ENCODE assay signal across 24 mouse cellular contexts in the genomic region with DNA sequence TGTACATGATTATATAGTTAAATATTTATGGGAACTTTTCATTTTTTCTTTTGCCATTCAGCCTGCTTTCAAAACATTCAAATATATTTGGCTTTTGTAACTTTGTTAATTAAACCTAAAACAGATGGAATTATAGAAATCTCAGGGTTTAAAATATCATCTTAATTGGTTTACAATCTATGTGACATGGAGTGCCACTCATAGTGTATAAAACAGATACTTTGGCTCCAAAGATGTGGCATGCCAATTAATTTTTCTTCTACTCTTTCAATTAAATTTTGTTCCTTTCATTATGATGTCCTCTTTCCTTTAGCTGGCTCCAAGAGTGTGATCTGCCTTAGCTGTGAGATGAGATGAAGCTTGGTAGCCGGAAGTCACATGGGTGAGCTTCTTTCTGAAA.
DNase-seq lines count a peak whose midpoint lies in the region; ATAC-seq and TF ChIP-seq lines count a peak whose summit lies in the region.
"Had no signal": no experiment of that assay in that cellular context is flagged by ENCODE, and none has a peak within 500 bp of the region (broad histone marks: within the 10 kb centered on the region; RNA-seq: fewer than 3 reads in every experiment).

No protein-coding gene starts in this region.

- no peak overlapping the region for H3K9ac ChIP-seq in forebrain, embryonic 13.5 days
- H3K9ac ChIP-seq in forebrain, embryonic 12.5 days: no peak overlapping the region
- no peak overlapping the region for H3K9ac ChIP-seq in hindbrain, embryonic 14.5 days
- no peak overlapping the region for H3K9ac ChIP-seq in hindbrain, embryonic 11.5 days (ENCODE audit: low read depth, low read length)
- no peak overlapping the region for H3K9ac ChIP-seq in neural tube, embryonic 15.5 days (replicated peaks)
- H3K9ac ChIP-seq: embryonic facial prominence, embryonic 15.5 days; heart, embryonic 12.5 days; hindbrain, embryonic 12.5 days had no signal

- H3K9me3 ChIP-seq in forebrain, embryonic 13.5 days (replicated peaks): no peaks in the 10 kb centered on the region
- no peaks in the 10 kb centered on the region for H3K9me3 ChIP-seq in forebrain, embryonic 12.5 days
- H3K9me3 ChIP-seq in hindbrain, embryonic 14.5 days (ENCODE audit: control insufficient read depth, low read length): no peaks in the 10 kb centered on the region
- no peaks in the 10 kb centered on the region for H3K9me3 ChIP-seq in hindbrain, embryonic 11.5 days (ENCODE audit: control insufficient read depth, low read length)
- H3K9me3 ChIP-seq in neural tube, embryonic 15.5 days (replicated peaks): no peaks in the 10 kb centered on the region
- H3K9me3 ChIP-seq: embryonic facial prominence, embryonic 15.5 days; G1E; heart, embryonic 12.5 days; hindbrain, embryonic 12.5 days had no signal

- no peaks in the 10 kb centered on the region for H3K27me3 ChIP-seq in forebrain, embryonic 13.5 days
- no peaks in the 10 kb centered on the region for H3K27me3 ChIP-seq in forebrain, embryonic 12.5 days
- H3K27me3 ChIP-seq in hindbrain, embryonic 14.5 days (ENCODE audit: control insufficient read depth, insufficient read depth, low read length): no peaks in the 10 kb centered on the region
- no peaks in the 10 kb centered on the region for H3K27me3 ChIP-seq in hindbrain, embryonic 11.5 days (ENCODE audit: control insufficient read depth, insufficient read depth, low read length)
- no peaks in the 10 kb centered on the region for H3K27me3 ChIP-seq in neural tube, embryonic 15.5 days (replicated peaks)
- H3K27me3 ChIP-seq: embryonic facial prominence, embryonic 15.5 days; heart, embryonic 12.5 days; hindbrain, embryonic 12.5 days had no signal

- peak overlapping the region; percentile 91 for H3K27ac ChIP-seq in forebrain, embryonic 13.5 days
- H3K27ac ChIP-seq in forebrain, embryonic 12.5 days: no peak overlapping the region
- H3K27ac ChIP-seq in hindbrain, embryonic 14.5 days: peak overlapping the region; percentile 79
- H3K27ac ChIP-seq in hindbrain, embryonic 11.5 days (ENCODE audit: low read depth, low read length): no peak overlapping the region
- peak overlapping the region; percentile 78; the same call in 1 of the 2 replicates for H3K27ac ChIP-seq in neural tube, embryonic 15.5 days (replicated peaks)
- H3K27ac ChIP-seq: embryonic facial prominence, embryonic 15.5 days; gastrocnemius, adult 2 months had no signal

- WGBS in forebrain, embryonic 13.5 days: 85% methylated on average over 1 of the region's 1 CpGs
- WGBS in forebrain, embryonic 12.5 days: 74% methylated on average over 1 of the region's 1 CpGs
- WGBS in hindbrain, embryonic 14.5 days: 97% methylated on average over 1 of the region's 1 CpGs
- whole genome bisulfite sequencing in hindbrain, embryonic 11.5 days: 94% methylated on average over 1 of the region's 1 CpGs
- 94% methylated on average over 1 of the region's 1 CpGs for WGBS in neural tube, embryonic 15.5 days

- intact Hi-C loops in left cerebral cortex, postnatal 14 days (cut with DNase I): no loop called here

- H3K4me3 ChIP-seq in forebrain, embryonic 13.5 days: no peak overlapping the region
- H3K4me3 ChIP-seq in forebrain, embryonic 12.5 days (replicated peaks): no peak overlapping the region
- no peak overlapping the region for H3K4me3 ChIP-seq in hindbrain, embryonic 14.5 days (replicated peaks; ENCODE audit: low read length)
- no peak overlapping the region for H3K4me3 ChIP-seq in hindbrain, embryonic 11.5 days (ENCODE audit: low read depth, low read length)
- H3K4me3 ChIP-seq in neural tube, embryonic 15.5 days (replicated peaks): no peak overlapping the region
- H3K4me3 ChIP-seq: embryonic facial prominence, embryonic 15.5 days; erythroblast, embryonic 14.5 days; gastrocnemius, adult 2 months; heart, embryonic 12.5 days; hindbrain, embryonic 12.5 days had no signal

- TF ChIP-seq POLR2A in brain, embryonic 14.5 days (IDR thresholded peaks at IDR 0.05; ENCODE audit: borderline replicate concordance, extremely low read depth, insufficient read depth, insufficient read length, poor library complexity, severe bottlenecking): no peak

- no peak for DNase-seq in hindbrain, embryonic 14.5 days (ENCODE audit: low spot score)
- no peak for DNase-seq in hindbrain, embryonic 11.5 days (ENCODE audit: low spot score)
- peak; percentile 60 for DNase-seq in brain, embryonic 14.5 days (ENCODE audit: low read depth)
- no peak for DNase-seq in left cerebral cortex, postnatal 14 days (ENCODE audit: low spot score in 2 of 2)
- DNase-seq: adrenal gland, adult 8-10 months; adrenal gland, postnatal 36 days; B cell, adult 2 months; cerebellum, adult 18-20 months; cerebellum, postnatal 10 days; embryo, embryonic 11 days; gastrocnemius, adult 2 months; gastrocnemius, postnatal 25 days; kidney, adult 8-10 months had no signal

- ATAC-seq in forebrain, embryonic 13.5 days: peak; percentile 23; the same call in 1 of the 2 replicates
- ATAC-seq in forebrain, embryonic 12.5 days (ENCODE audit: low FRiP score): no peak
- no peak for ATAC-seq in hindbrain, embryonic 14.5 days (ENCODE audit: low FRiP score)
- no peak for ATAC-seq in hindbrain, embryonic 11.5 days (ENCODE audit: low FRiP score)
- ATAC-seq in neural tube, embryonic 15.5 days (ENCODE audit: low FRiP score): no peak
- ATAC-seq: CD4-positive, CD25-positive, alpha-beta regulatory T cell, adult 4 months; inflammation-experienced regulatory T-cells, adult 6 months; intestine, postnatal 0 days had no signal

- H3K4me1 ChIP-seq in forebrain, embryonic 13.5 days: peaks cover 31% of the 10 kb centered on the region
- peaks cover 16% of the 10 kb centered on the region for H3K4me1 ChIP-seq in forebrain, embryonic 12.5 days
- peaks cover 4% of the 10 kb centered on the region; the same call in 1 of the 2 replicates for H3K4me1 ChIP-seq in hindbrain, embryonic 14.5 days (replicated peaks; ENCODE audit: control insufficient read depth, insufficient read depth, low read length)
- H3K4me1 ChIP-seq in hindbrain, embryonic 11.5 days (replicated peaks; ENCODE audit: control insufficient read depth, insufficient read depth, low read length): no peaks in the 10 kb centered on the region
- H3K4me1 ChIP-seq in neural tube, embryonic 15.5 days: peaks cover 20% of the 10 kb centered on the region
- H3K4me1 ChIP-seq: embryonic facial prominence, embryonic 15.5 days; heart, embryonic 12.5 days had no signal

- no peak for TF ChIP-seq CTCF in brain, embryonic 14.5 days (IDR thresholded peaks at IDR 0.05; ENCODE audit: borderline replicate concordance, extremely low read depth, insufficient read depth, insufficient read length)

- H3K4me2 ChIP-seq in forebrain, embryonic 13.5 days: no peak overlapping the region
- H3K4me2 ChIP-seq in forebrain, embryonic 12.5 days: no peak overlapping the region
- H3K4me2 ChIP-seq in hindbrain, embryonic 14.5 days (replicated peaks): no peak overlapping the region
- no peak overlapping the region for H3K4me2 ChIP-seq in hindbrain, embryonic 11.5 days (replicated peaks; ENCODE audit: low read depth, low read length)
- no peak overlapping the region for H3K4me2 ChIP-seq in neural tube, embryonic 15.5 days
- H3K4me2 ChIP-seq: embryonic facial prominence, embryonic 15.5 days; heart, embryonic 12.5 days; hindbrain, embryonic 12.5 days had no signal

- no peaks in the 10 kb centered on the region for H3K36me3 ChIP-seq in forebrain, embryonic 13.5 days (ENCODE audit: poor library complexity, severe bottlenecking)
- no peaks in the 10 kb centered on the region for H3K36me3 ChIP-seq in forebrain, embryonic 12.5 days (replicated peaks)
- H3K36me3 ChIP-seq in hindbrain, embryonic 14.5 days (replicated peaks; ENCODE audit: control insufficient read depth, insufficient read depth): no peaks in the 10 kb centered on the region
- no peaks in the 10 kb centered on the region for H3K36me3 ChIP-seq in hindbrain, embryonic 11.5 days (ENCODE audit: control insufficient read depth, insufficient read depth, low read length)
- no peaks in the 10 kb centered on the region for H3K36me3 ChIP-seq in neural tube, embryonic 15.5 days
- H3K36me3 ChIP-seq: embryonic facial prominence, embryonic 15.5 days; G1E; heart, embryonic 12.5 days; hindbrain, embryonic 12.5 days had no signal

Comparison
In these comparisons a context has a peak if more than half of its experiments do, and no peak if none do; other contexts are left out.
1. H3K27ac ChIP-seq: peak in forebrain, embryonic 13.5 days (single experiment), hindbrain, embryonic 14.5 days (single experiment) and neural tube, embryonic 15.5 days (single experiment); none in forebrain, embryonic 12.5 days (single experiment) and hindbrain, embryonic 11.5 days (single experiment).